Mouse (Mus musculus) liver, embryonic 11.5 days (tissue): ENCODE data around the gene Frmd8. TPM values are rescaled to one million over a fixed set of nuclear protein-coding genes. Genes with fewer than 3 reads are reported as not detected.
"Not testable (repeated sequence)": the region's sequence is repeated elsewhere in the genome, so short reads cannot be mapped to it uniquely, and the experiment has no call there.

Experiments used
- ATAC-seq: fragments of 200-750 bp; cut with Nextera tagmentation; replicated peaks from 2 replicates; pipeline ENCODE4 v1.8.0; 2017; ENCODE audit warnings: moderate number of reproducible peaks, mild to moderate bottlenecking, moderate TSS enrichment, moderate library complexity; ENCODE audit not compliant: low FRiP score
- DNase-seq: peaks from one replicate; pipeline ENCODE4 v3.0.0-alpha.2; 2017; ENCODE audit warnings: low spot score
- H3K27ac ChIP-seq: fragments of 300-500 bp; sonication (generic); 2 replicates; pipeline ENCODE4 v1.5.1; 2014; ENCODE audit warnings: mild to moderate bottlenecking, low read depth, low read length, control low read depth
- H3K27me3 ChIP-seq: fragments of 300-500 bp; sonication (generic); replicated peaks from 2 replicates; pipeline ENCODE4 v1.6.1; 2014; ENCODE audit warnings: low read length, mixed read lengths; ENCODE audit not compliant: control insufficient read depth, insufficient read depth
- H3K36me3 ChIP-seq: fragments of 300-500 bp; sonication (generic); 2 replicates; pipeline ENCODE4 v1.6.1; 2014; ENCODE audit warnings: mild to moderate bottlenecking, low read length, moderate library complexity, mixed read lengths; ENCODE audit not compliant: control insufficient read depth, insufficient read depth
- H3K4me1 ChIP-seq: fragments of 300-500 bp; sonication (generic); replicated peaks from 2 replicates; pipeline ENCODE4 v1.6.1; 2014; ENCODE audit warnings: low read length, mixed read lengths; ENCODE audit not compliant: control insufficient read depth, insufficient read depth
- H3K4me2 ChIP-seq: fragments of 300-500 bp; sonication (generic); 2 replicates; pipeline ENCODE4 v1.6.1; 2014; ENCODE audit warnings: mild to moderate bottlenecking, control low read depth, moderate library complexity
- H3K4me3 ChIP-seq: fragments of 300-500 bp; sonication (generic); 2 replicates; pipeline ENCODE4 v1.5.1; 2014; ENCODE audit warnings: low read depth, low read length, control low read depth
- H3K9ac ChIP-seq: fragments of 300-500 bp; sonication (generic); 2 replicates; pipeline ENCODE4 v1.6.1; 2014; ENCODE audit warnings: low read depth, low read length, control low read depth
- H3K9me3 ChIP-seq: fragments of 300-500 bp; sonication (generic); 2 replicates; pipeline ENCODE4 v1.6.1; 2016; ENCODE audit warnings: low read length, inconsistent platforms, mixed read lengths; ENCODE audit not compliant: control insufficient read depth
- WGBS: fragments of 180-500 bp; shearing (Covaris S2); extraction: QIAGEN DNeasy Blood & Tissue Kit; methylation state at CpG from one replicate; pipeline ENCODE4 v1.1.7; 2014; 5-methylcytosine and 5-hydroxymethylcytosine counted together
- polyA plus RNA-seq: library from polyadenylated mRNA; unstranded; fragments of >200 nt; fragmentation: Nextera tagmentation; extraction: Ambion mirVana; gene quantifications from 2 replicates; pipeline ENCODE4 v1.2.1, GENCODE M21; 2014

Frmd8 gene
- polyA plus RNA-seq, 1 experiment from 2014 or later = 26.8 TPM

DNA sequence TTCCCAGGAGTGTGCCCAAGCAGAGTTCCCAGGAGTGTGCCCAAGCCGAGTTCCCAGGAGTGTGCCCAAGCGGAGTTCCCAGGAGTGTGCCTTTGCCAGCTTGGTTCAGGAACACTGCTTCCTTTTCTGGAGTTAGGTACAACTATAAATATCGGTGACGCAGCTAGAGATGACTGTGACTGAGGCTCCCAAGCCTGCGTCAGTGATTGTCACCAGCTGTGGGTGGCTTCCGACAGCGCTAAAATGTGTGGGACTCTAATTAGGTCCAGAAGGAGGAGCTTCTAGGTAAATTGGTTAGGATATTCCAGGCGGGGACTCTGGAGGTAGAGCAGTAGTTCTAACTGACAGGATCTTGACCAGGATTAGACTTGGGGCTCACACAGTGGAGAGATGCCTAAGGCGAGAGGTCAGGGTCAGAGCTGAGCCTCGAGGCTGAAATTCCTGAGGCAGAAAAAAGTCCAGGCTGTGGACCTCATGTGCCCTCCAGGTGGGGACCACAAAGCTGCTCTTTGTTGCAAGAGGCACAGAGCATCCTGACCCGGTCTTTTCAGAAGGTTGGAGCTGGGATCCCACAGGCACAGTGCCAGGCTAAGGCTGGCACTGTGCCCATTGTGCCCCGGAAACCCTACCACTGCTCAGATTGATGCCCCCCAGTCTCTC, 52.8 kb downstream of the Frmd8 start:
- Histone ChIP-seq H3K4me1 (peaks cover 46% of the 10 kb centered on the region), H3K9ac (no peak overlapping the region), H3K36me3 (no peaks in the 10 kb centered on the region), H3K27ac (no peak overlapping the region), H3K4me2 (no peak overlapping the region), H3K4me3 (no peak overlapping the region), H3K27me3 (no peaks in the 10 kb centered on the region), H3K9me3 (no peaks in the 10 kb centered on the region)
- WGBS = 70% methylated on average over 12 of the region's 12 CpGs
- ATAC-seq (no peak), DNase-seq (no peak)

DNA sequence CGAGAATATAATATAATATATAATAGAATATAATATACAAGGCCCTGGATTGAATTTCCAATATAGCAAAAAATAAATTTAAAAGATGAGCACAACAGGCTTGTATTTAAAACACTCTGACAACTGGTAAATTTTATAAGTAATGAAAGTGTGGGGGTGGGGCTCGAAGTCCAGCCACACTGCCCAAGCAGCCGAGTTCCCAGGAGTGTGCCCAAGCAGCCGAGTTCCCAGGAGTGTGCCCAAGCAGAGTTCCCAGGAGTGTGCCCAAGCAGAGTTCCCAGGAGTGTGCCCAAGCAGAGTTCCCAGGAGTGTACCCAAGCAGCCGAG, 53.3 kb downstream of the Frmd8 start:
- no peak overlapping the region for H3K4me2 ChIP-seq
- no peak overlapping the region for H3K9ac ChIP-seq
- no peak for DNase-seq
- no peaks in the 10 kb centered on the region for H3K27me3 ChIP-seq
- no peaks in the 10 kb centered on the region for H3K36me3 ChIP-seq
- ATAC-seq = no peak
- 81% methylated on average over 5 of the region's 5 CpGs for WGBS
- H3K4me3 ChIP-seq = no peak overlapping the region
- no peak overlapping the region for H3K27ac ChIP-seq
- no peaks in the 10 kb centered on the region for H3K9me3 ChIP-seq
- H3K4me1 ChIP-seq = peaks cover 43% of the 10 kb centered on the region

- Histone ChIP-seq H3K36me3 (no peaks in the 10 kb centered on the region), H3K4me1 (peaks cover 44% of the 10 kb centered on the region), H3K4me3 (no peak overlapping the region), H3K27me3 (no peaks in the 10 kb centered on the region), H3K9me3 (no peaks in the 10 kb centered on the region), H3K27ac (peak overlapping the region; percentile 22; the same call in 1 of the 2 replicates), H3K4me2 (no peak overlapping the region), H3K9ac (no peak overlapping the region)
- 46% methylated on average over 12 of the region's 12 CpGs for WGBS
- ATAC-seq = no peak
- no peak for DNase-seq
Observed at GRCm38 (mm10) chr19:5819549-5819948, 55.5 kb downstream of the Frmd8 start.

- H3K27ac ChIP-seq = peak overlapping the region; percentile 80; the same call in 1 of the 2 replicates
- no peaks in the 10 kb centered on the region for H3K9me3 ChIP-seq
- peak overlapping the region; percentile 72 for H3K4me2 ChIP-seq
- H3K27me3 ChIP-seq = no peaks in the 10 kb centered on the region
- H3K9ac ChIP-seq = no peak overlapping the region
- no peaks in the 10 kb centered on the region for H3K36me3 ChIP-seq
- WGBS = 72% methylated on average over 6 of the region's 6 CpGs
- H3K4me1 ChIP-seq = peaks cover 35% of the 10 kb centered on the region
- no peak for ATAC-seq
- DNase-seq = no peak
- H3K4me3 ChIP-seq = no peak overlapping the region
Observed at GRCm38 (mm10) chr19:5818590-5818977, 56.5 kb downstream of the Frmd8 start.

- H3K9me3 ChIP-seq = no peaks in the 10 kb centered on the region
- peak overlapping the region; percentile 80; the same call in 1 of the 2 replicates for H3K27ac ChIP-seq
- ATAC-seq (peak; percentile 84), DNase-seq (peak; percentile 76)
- H3K36me3 ChIP-seq = no peaks in the 10 kb centered on the region
- peak overlapping the region; percentile 38 for H3K4me3 ChIP-seq
- WGBS = 21% methylated on average over 21 of the region's 21 CpGs
- peak overlapping the region; percentile 72 for H3K4me2 ChIP-seq
- peaks cover 28% of the 10 kb centered on the region for H3K4me1 ChIP-seq
- peak overlapping the region; percentile 78 for H3K9ac ChIP-seq
- no peaks in the 10 kb centered on the region for H3K27me3 ChIP-seq
Observed at GRCm38 (mm10) chr19:5817703-5818589, 57.1 kb downstream of the Frmd8 start.

GRCm38 (mm10) chr19:5815928-5816327, 59.1 kb downstream of the Frmd8 start:
- H3K9ac ChIP-seq = no peak overlapping the region
- H3K4me2 ChIP-seq = no peak overlapping the region
- DNase-seq = no peak

DNA sequence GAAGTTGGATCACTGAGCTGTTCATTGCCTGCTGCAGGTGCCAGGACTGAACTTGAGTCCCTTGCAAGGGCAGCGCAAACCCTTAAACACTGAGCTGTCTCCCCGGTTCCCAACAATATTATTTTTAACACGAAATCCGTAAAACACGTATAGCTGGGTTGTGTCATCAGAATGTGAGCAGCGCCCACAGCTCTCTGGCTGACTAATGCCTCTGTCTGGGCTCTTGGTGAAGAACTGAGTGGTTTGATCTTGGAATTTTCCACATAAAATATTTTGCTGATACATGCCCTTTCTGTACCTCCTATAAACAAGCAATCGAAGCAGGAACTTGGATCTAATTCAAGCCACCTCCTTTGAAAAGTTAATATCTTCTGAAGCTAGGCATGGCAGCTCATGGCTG, 60.1 kb downstream of the Frmd8 start:
- H3K9me3 ChIP-seq = no peaks in the 10 kb centered on the region
- ATAC-seq (no peak), DNase-seq (no peak)
- H3K4me2 ChIP-seq = no peak overlapping the region
- 92% methylated on average over 7 of the region's 7 CpGs for WGBS
- H3K4me1 ChIP-seq = peaks cover 38% of the 10 kb centered on the region
- H3K36me3 ChIP-seq = no peaks in the 10 kb centered on the region
- no peak overlapping the region for H3K4me3 ChIP-seq
- H3K27me3 ChIP-seq = no peaks in the 10 kb centered on the region
- H3K9ac ChIP-seq = no peak overlapping the region
- H3K27ac ChIP-seq = no peak overlapping the region; the same call in 1 of the 2 replicates

More at GRCm38 (mm10) chr19:5815928-5816327, 59.1 kb downstream of the Frmd8 start:
- H3K9me3 ChIP-seq = no peaks in the 10 kb centered on the region
- H3K36me3 ChIP-seq = no peaks in the 10 kb centered on the region
- WGBS = 57% methylated on average over 4 of the region's 4 CpGs
- peaks cover 32% of the 10 kb centered on the region for H3K4me1 ChIP-seq
- no peak overlapping the region for H3K4me3 ChIP-seq
- no peaks in the 10 kb centered on the region for H3K27me3 ChIP-seq
- peak overlapping the region; percentile 43; the same call in 1 of the 2 replicates for H3K27ac ChIP-seq
- ATAC-seq = peak; percentile 21; the same call in 1 of the 2 replicates

GRCm38 (mm10) chr19:5814048-5814447, 61.0 kb downstream of the Frmd8 start:
- H3K36me3 ChIP-seq, H3K9ac ChIP-seq, H3K27ac ChIP-seq, ATAC-seq, H3K4me3 ChIP-seq, H3K4me2 ChIP-seq, DNase-seq, H3K27me3 ChIP-seq, H3K9me3 ChIP-seq: not testable (repeated sequence)
- peaks cover 38% of the 10 kb centered on the region for H3K4me1 ChIP-seq
- WGBS = 35% methylated on average over 1 of the region's 1 CpGs
